Mouse (Mus musculus): ENCODE results near the gene A530084C06Rik. TPM values are rescaled to one million over a fixed set of nuclear protein-coding genes. Genes with fewer than 3 reads are reported as not detected.

The A530084C06Rik gene
- polyA plus RNA-seq, 2 experiments: 0.06 TPM; not detected in 1

- Histone ChIP-seq H3K9ac (replicated peaks) (no peak overlapping the region), H3K27ac (no peak overlapping the region), H3K36me3 (replicated peaks; ENCODE audit: control insufficient read depth, insufficient read depth, low read depth) (no peaks in the 10 kb centered on the region), H3K4me3 (ENCODE audit: insufficient read depth in 1 of 2, low read depth in 2 of 2, low read length in 2 of 2) (no peak overlapping the region), H3K9me3 (ENCODE audit: control insufficient read depth, low read length) (no peaks in the 10 kb centered on the region), H3K4me1 (replicated peaks; ENCODE audit: control insufficient read depth in 2 of 2, insufficient read depth in 2 of 2, low read length in 1 of 2) (peaks cover 0 to 3% of the 10 kb centered on the region in 2 experiments; a peak in 1 of 4 replicates), H3K27me3 (ENCODE audit: control insufficient read depth, insufficient read depth, low read length) (no peaks in the 10 kb centered on the region), H3K4me2 (ENCODE audit: low read depth) (no peak overlapping the region)
- WGBS (ENCODE audit: insufficient replicate concordance): 50% methylated on average over 2 of the region's 2 CpGs
- ATAC-seq (ENCODE audit: insufficient read depth) (no peak), DNase-seq (ENCODE audit: low read depth in 3 of 3, low spot score in 3 of 3) (no peak)
- TF ChIP-seq EP300 (IDR thresholded peaks at IDR 0.05; ENCODE audit: low read depth): no peak
- TF ChIP-seq CTCF (IDR thresholded peaks at IDR 0.05; ENCODE audit: low read depth): no peak
Measured at GRCm38 (mm10) chr13:31546784-31547183, 12.3 kb downstream of the A530084C06Rik start.

DNA sequence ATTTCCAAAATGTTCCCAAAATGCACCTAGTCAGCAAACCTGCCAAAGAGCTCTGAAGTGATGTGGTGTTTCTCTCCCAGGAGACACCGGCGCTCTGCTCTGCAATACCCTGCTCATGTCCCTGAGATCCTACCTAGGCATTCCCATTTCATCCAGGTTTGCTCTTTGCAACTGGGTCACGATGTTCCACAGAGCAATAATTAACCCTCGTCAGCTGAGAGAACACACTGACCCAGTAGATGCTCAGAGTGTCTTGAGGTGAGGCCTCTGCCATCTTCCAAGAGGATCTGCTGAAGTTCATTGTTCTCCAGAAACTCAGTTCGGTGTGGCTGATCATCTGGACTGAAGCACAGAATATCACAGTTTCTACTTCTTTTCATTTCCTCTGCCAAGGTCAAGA, 16.1 kb downstream of the A530084C06Rik start:
- H3K4me3 ChIP-seq (ENCODE audit: insufficient read depth in 1 of 2, low read depth in 2 of 2, low read length in 2 of 2): no peak overlapping the region
- peaks cover 0 to 3% of the 10 kb centered on the region in 2 experiments; a peak in 1 of 4 replicates for H3K4me1 ChIP-seq (replicated peaks; ENCODE audit: control insufficient read depth in 2 of 2, insufficient read depth in 2 of 2, low read length in 1 of 2)
- TF ChIP-seq CTCF (IDR thresholded peaks at IDR 0.05; ENCODE audit: low read depth) (no peak), EP300 (IDR thresholded peaks at IDR 0.05; ENCODE audit: low read depth) (no peak)
- H3K27me3 ChIP-seq (ENCODE audit: control insufficient read depth, insufficient read depth, low read length): no peaks in the 10 kb centered on the region
- no peaks in the 10 kb centered on the region for H3K9me3 ChIP-seq (ENCODE audit: control insufficient read depth, low read length)
- 68% methylated on average over 5 of the region's 5 CpGs for WGBS (ENCODE audit: insufficient replicate concordance)
- H3K9ac ChIP-seq (replicated peaks): no peak overlapping the region
- no peaks in the 10 kb centered on the region for H3K36me3 ChIP-seq (replicated peaks; ENCODE audit: control insufficient read depth, insufficient read depth, low read depth)
- no peak overlapping the region for H3K4me2 ChIP-seq (ENCODE audit: low read depth)
- DNase-seq (ENCODE audit: low read depth in 3 of 3, low spot score in 3 of 3): no peak
- ATAC-seq (ENCODE audit: insufficient read depth): no peak
- H3K27ac ChIP-seq: no peak overlapping the region

- WGBS (ENCODE audit: insufficient replicate concordance): 59% methylated on average over 4 of the region's 4 CpGs
- Histone ChIP-seq H3K4me1 (replicated peaks; ENCODE audit: control insufficient read depth in 2 of 2, insufficient read depth in 2 of 2, low read length in 1 of 2) (peaks cover 0 to 7% of the 10 kb centered on the region in 2 experiments; a peak in 2 of 4 replicates), H3K9ac (replicated peaks) (no peak overlapping the region), H3K27ac (no peak overlapping the region), H3K36me3 (replicated peaks; ENCODE audit: control insufficient read depth, insufficient read depth, low read depth) (no peaks in the 10 kb centered on the region), H3K4me3 (ENCODE audit: insufficient read depth in 1 of 2, low read depth in 2 of 2, low read length in 2 of 2) (no peak overlapping the region), H3K27me3 (ENCODE audit: control insufficient read depth, insufficient read depth, low read length) (no peaks in the 10 kb centered on the region), H3K4me2 (ENCODE audit: low read depth) (no peak overlapping the region), H3K9me3 (ENCODE audit: control insufficient read depth, low read length) (no peaks in the 10 kb centered on the region)
- no peak for DNase-seq (ENCODE audit: low read depth in 3 of 3, low spot score in 3 of 3)
- TF ChIP-seq CTCF (IDR thresholded peaks at IDR 0.05; ENCODE audit: low read depth): no peak
- TF ChIP-seq EP300 (IDR thresholded peaks at IDR 0.05; ENCODE audit: low read depth): no peak
- ATAC-seq (ENCODE audit: insufficient read depth): no peak
Measured at GRCm38 (mm10) chr13:31534726-31535125, 24.4 kb downstream of the A530084C06Rik start.

- 35% methylated on average over 8 of the region's 8 CpGs for WGBS (ENCODE audit: insufficient replicate concordance)
- Histone ChIP-seq H3K4me1 (replicated peaks; ENCODE audit: control insufficient read depth in 2 of 2, insufficient read depth in 2 of 2, low read length in 1 of 2) (peaks cover 0 to 7% of the 10 kb centered on the region in 2 experiments; a peak in 2 of 4 replicates), H3K36me3 (replicated peaks; ENCODE audit: control insufficient read depth, insufficient read depth, low read depth) (no peaks in the 10 kb centered on the region), H3K27ac (no peak overlapping the region), H3K4me2 (ENCODE audit: low read depth) (no peak overlapping the region), H3K9ac (replicated peaks) (no peak overlapping the region), H3K27me3 (ENCODE audit: control insufficient read depth, insufficient read depth, low read length) (no peaks in the 10 kb centered on the region), H3K4me3 (ENCODE audit: insufficient read depth in 1 of 2, low read depth in 2 of 2, low read length in 2 of 2) (no peak overlapping the region), H3K9me3 (ENCODE audit: control insufficient read depth, low read length) (no peaks in the 10 kb centered on the region)
- ATAC-seq (ENCODE audit: insufficient read depth) (0 out of 2 replicates have a peak, but pooled peaks have one; percentile 23), DNase-seq (ENCODE audit: low read depth in 3 of 3, low spot score in 3 of 3) (no peak)
- TF ChIP-seq CTCF (IDR thresholded peaks at IDR 0.05; ENCODE audit: low read depth): no peak
- no peak for TF ChIP-seq EP300 (IDR thresholded peaks at IDR 0.05; ENCODE audit: low read depth)
Measured at GRCm38 (mm10) chr13:31531651-31532061, 27.5 kb downstream of the A530084C06Rik start.

- no peaks in the 10 kb centered on the region for H3K9me3 ChIP-seq (ENCODE audit: control insufficient read depth, low read length)
- no peaks in the 10 kb centered on the region for H3K27me3 ChIP-seq (ENCODE audit: control insufficient read depth, insufficient read depth, low read length)
- no peak overlapping the region for H3K27ac ChIP-seq
- 48% methylated on average over 5 of the region's 5 CpGs for WGBS (ENCODE audit: insufficient replicate concordance)
- no peaks in the 10 kb centered on the region for H3K36me3 ChIP-seq (replicated peaks; ENCODE audit: control insufficient read depth, insufficient read depth, low read depth)
- TF ChIP-seq CTCF (IDR thresholded peaks at IDR 0.05; ENCODE audit: low read depth) (no peak), EP300 (IDR thresholded peaks at IDR 0.05; ENCODE audit: low read depth) (no peak)
- no peak for ATAC-seq (ENCODE audit: insufficient read depth)
- H3K4me1 ChIP-seq (replicated peaks; ENCODE audit: control insufficient read depth in 2 of 2, insufficient read depth in 2 of 2, low read length in 1 of 2): peaks cover 0 to 7% of the 10 kb centered on the region in 2 experiments; a peak in 2 of 4 replicates
- H3K4me3 ChIP-seq (ENCODE audit: insufficient read depth in 1 of 2, low read depth in 2 of 2, low read length in 2 of 2): no peak overlapping the region
- no peak overlapping the region for H3K4me2 ChIP-seq (ENCODE audit: low read depth)
- DNase-seq (ENCODE audit: low read depth in 3 of 3, low spot score in 3 of 3): peak in 1 of 3 experiments; percentile 4
- no peak overlapping the region for H3K9ac ChIP-seq (replicated peaks)
Measured at GRCm38 (mm10) chr13:31531186-31531585, 27.9 kb downstream of the A530084C06Rik start.

All from liver, embryonic 14.5 days (tissue).